In genomic region chr13:28950623-28951491, GRCm38 (mm10) we compare ENCODE assay signal across 8 mouse cellular contexts. TPM values are rescaled to one million over a fixed set of nuclear protein-coding genes. Genes with fewer than 3 reads are reported as not detected.
A peak's percentile ranks its signal among the peaks of the same experiment; 100 is the strongest.
DNase-seq lines count a peak whose midpoint lies in the region; ATAC-seq and TF ChIP-seq lines count a peak whose summit lies in the region.

No protein-coding gene starts in this region.

- no peak for TF ChIP-seq POLR2A in brain, embryonic 14.5 days (IDR thresholded peaks at IDR 0.05; ENCODE audit: borderline replicate concordance, extremely low read depth, insufficient read depth, insufficient read length, poor library complexity, severe bottlenecking)

- H3K9ac ChIP-seq in ES-E14 (ENCODE audit: insufficient read depth, low read depth, low read length, poor library complexity, severe bottlenecking), result peak overlapping the region; percentile 49
- H3K9ac ChIP-seq in forebrain, embryonic 16.5 days (replicated peaks; ENCODE audit: low read depth, low read length), result peak overlapping the region; percentile 100
- peak overlapping the region; percentile 99 for H3K9ac ChIP-seq in hindbrain, embryonic 11.5 days (ENCODE audit: low read depth, low read length)

- H3K27me3 ChIP-seq in forebrain, embryonic 16.5 days (replicated peaks; ENCODE audit: control insufficient read depth, insufficient read depth, low read length), result no peaks in the 10 kb centered on the region
- H3K27me3 ChIP-seq in hindbrain, embryonic 11.5 days (ENCODE audit: control insufficient read depth, insufficient read depth, low read length), result no peaks in the 10 kb centered on the region

- peaks cover 17% of the 10 kb centered on the region in 2 experiments; a peak in 2 of 4 replicates for H3K4me1 ChIP-seq in ES-E14 (ENCODE audit: control insufficient read depth in 2 of 2, insufficient read depth in 2 of 2, low read length in 2 of 2, poor library complexity in 1 of 2)
- H3K4me1 ChIP-seq in forebrain, embryonic 16.5 days (replicated peaks; ENCODE audit: control insufficient read depth, insufficient read depth, low read length), result peaks cover 21% of the 10 kb centered on the region
- H3K4me1 ChIP-seq in hindbrain, embryonic 11.5 days (replicated peaks; ENCODE audit: control insufficient read depth, insufficient read depth, low read length), result peaks cover 3% of the 10 kb centered on the region; the same call in 1 of the 2 replicates

- DNase-seq in ES-E14 (ENCODE audit: low read depth, low spot score), result no peak
- peak; percentile 87 for DNase-seq in brain, embryonic 14.5 days (ENCODE audit: low read depth)
- DNase-seq in hindbrain, embryonic 11.5 days (ENCODE audit: low spot score), result peak; percentile 79
- peak; percentile 63 to 70 for DNase-seq in layer of hippocampus, postnatal 14 days (ENCODE audit: low spot score in 2 of 2)
- peak; percentile 77 for DNase-seq in lung, postnatal 10 days
- peak; percentile 69 for DNase-seq in right cerebral cortex, postnatal 14 days
- no peak for DNase-seq in natural killer cell, adult 2 months (ENCODE audit: low spot score in 2 of 2)

- peak overlapping the region; percentile 65 to 78 for H3K4me3 ChIP-seq in ES-E14 (ENCODE audit: insufficient read depth in 1 of 2, low read depth in 1 of 2, low read length in 2 of 2, poor library complexity in 1 of 2, severe bottlenecking in 1 of 2)
- peak overlapping the region; percentile 97 for H3K4me3 ChIP-seq in forebrain, embryonic 16.5 days (replicated peaks; ENCODE audit: low read length)
- H3K4me3 ChIP-seq in hindbrain, embryonic 11.5 days (ENCODE audit: low read depth, low read length), result peak overlapping the region; percentile 99

- TF ChIP-seq CTCF in brain, embryonic 14.5 days (IDR thresholded peaks at IDR 0.05; ENCODE audit: borderline replicate concordance, extremely low read depth, insufficient read depth, insufficient read length), result no peak

- H3K4me2 ChIP-seq in forebrain, embryonic 16.5 days (ENCODE audit: low read length), result peak overlapping the region; percentile 20
- peak overlapping the region; percentile 12 for H3K4me2 ChIP-seq in hindbrain, embryonic 11.5 days (replicated peaks; ENCODE audit: low read depth, low read length)

- under 1% methylated on average over 32 of the region's 32 CpGs for WGBS in forebrain, embryonic 16.5 days
- WGBS in hindbrain, embryonic 11.5 days, result under 1% methylated on average over 32 of the region's 32 CpGs

- no peaks in the 10 kb centered on the region for H3K9me3 ChIP-seq in ES-E14 (ENCODE audit: control insufficient read depth, insufficient read depth, low read depth, low read length)
- H3K9me3 ChIP-seq in forebrain, embryonic 16.5 days (ENCODE audit: control insufficient read depth, low read length), result no peaks in the 10 kb centered on the region
- H3K9me3 ChIP-seq in hindbrain, embryonic 11.5 days (ENCODE audit: control insufficient read depth, low read length), result no peaks in the 10 kb centered on the region

- no peak for ATAC-seq in forebrain, embryonic 16.5 days
- 0 out of 2 replicates have a peak, but pooled peaks have one; percentile 24 for ATAC-seq in hindbrain, embryonic 11.5 days (ENCODE audit: low FRiP score)

- peak overlapping the region; percentile 1; the same call in 1 of the 2 replicates for H3K27ac ChIP-seq in ES-E14 (ENCODE audit: insufficient read depth, low read depth, low read length, poor library complexity, severe bottlenecking)
- peak overlapping the region; percentile 100 for H3K27ac ChIP-seq in forebrain, embryonic 16.5 days (ENCODE audit: low read length)
- H3K27ac ChIP-seq in hindbrain, embryonic 11.5 days (ENCODE audit: low read depth, low read length), result peak overlapping the region; percentile 99

- in situ Hi-C loops in ES-E14 (cut with MboI; ENCODE audit: low sequenced_read_pairs in 2 of 2, unreplicated experiment in 2 of 2), result loop anchor here in 1 of 2 experiments (10.0 kb wide), 1 partner anchor 884 kb away; no protein-coding TSS in a partner anchor

- peaks cover 4% of the 10 kb centered on the region; the same call in 1 of the 2 replicates for H3K36me3 ChIP-seq in ES-E14 (ENCODE audit: control insufficient read depth, insufficient read depth, low read length, poor library complexity, severe bottlenecking)
- 0 out of 2 replicates have a peak, but pooled peaks cover 2% of the 10 kb centered on the region for H3K36me3 ChIP-seq in forebrain, embryonic 16.5 days (ENCODE audit: control insufficient read depth, insufficient read depth)
- no peaks in the 10 kb centered on the region for H3K36me3 ChIP-seq in hindbrain, embryonic 11.5 days (ENCODE audit: control insufficient read depth, insufficient read depth, low read length)

TF ChIP-seq in ES-E14, 5 proteins besides CTCF, POLR2A, EP300 and RAD21:
- TF ChIP-seq MAFK (IDR thresholded peaks at IDR 0.05; ENCODE audit: insufficient read depth, low read depth, low read length), result no peak
- peak; percentile 44; the same call in 1 of the 2 replicates for TF ChIP-seq ZNF384 (IDR thresholded peaks at IDR 0.05; ENCODE audit: low read depth, low read length)
- no peak for TF ChIP-seq ZC3H11A (IDR thresholded peaks at IDR 0.05; ENCODE audit: borderline replicate concordance, low read depth, low read length)

RNA-seq across cellular contexts. Expression of gene Sox4, which starts 2.7 kb away (rescaled TPM):
- total RNA-seq in ES-E14 (2012; rRNA removed), result 19.5 and 27.1 TPM in 2 replicates
- polyA plus RNA-seq in brain, embryonic 14.5 days (2012; rRNA removed), result 327 and 346 TPM in 2 replicates
- 224 and 276 TPM in 2 replicates for polyA plus RNA-seq in forebrain, embryonic 16.5 days (2015; fragmentation: Nextera tagmentation; extraction: Ambion mirVana)
- polyA plus RNA-seq in hindbrain, embryonic 11.5 days (2014; fragmentation: Nextera tagmentation; extraction: Ambion mirVana), result 139 and 156 TPM in 2 replicates
- total RNA-seq in layer of hippocampus, postnatal 14 days (2021), result 10 to 100 TPM; 47.8 to 50.1 TPM

Comparison
In these comparisons a context has a peak if more than half of its experiments do, and no peak if none do; other contexts are left out.
1. DNase-seq: peak in brain, embryonic 14.5 days (single experiment), hindbrain, embryonic 11.5 days (single experiment), layer of hippocampus, postnatal 14 days (2 of 2), lung, postnatal 10 days (single experiment) and right cerebral cortex, postnatal 14 days (single experiment); none in ES-E14 (single experiment) and natural killer cell, adult 2 months (0 of 2).
2. H3K27ac ChIP-seq: peak in every context shown above with its lines; median percentile 100 in forebrain, embryonic 16.5 days; 99 in hindbrain, embryonic 11.5 days; 1 in ES-E14.
3. H3K9ac ChIP-seq: peak in every context shown above with its lines; median percentile 100 in forebrain, embryonic 16.5 days; 99 in hindbrain, embryonic 11.5 days; 49 in ES-E14.
4. Peak in every context shown above with its lines, with median percentiles within 50 percentile points of each other: H3K4me3 ChIP-seq.